Mouse (Mus musculus) retina, postnatal 1 day (tissue): ENCODE results near the gene Chd6.
A peak's percentile ranks its signal among the peaks of the same experiment; 100 is the strongest.

Source experiments
- DNase-seq: peaks from one replicate; pipeline ENCODE4 v3.0.0-alpha.2; 2012

Gene Chd6

DNA sequence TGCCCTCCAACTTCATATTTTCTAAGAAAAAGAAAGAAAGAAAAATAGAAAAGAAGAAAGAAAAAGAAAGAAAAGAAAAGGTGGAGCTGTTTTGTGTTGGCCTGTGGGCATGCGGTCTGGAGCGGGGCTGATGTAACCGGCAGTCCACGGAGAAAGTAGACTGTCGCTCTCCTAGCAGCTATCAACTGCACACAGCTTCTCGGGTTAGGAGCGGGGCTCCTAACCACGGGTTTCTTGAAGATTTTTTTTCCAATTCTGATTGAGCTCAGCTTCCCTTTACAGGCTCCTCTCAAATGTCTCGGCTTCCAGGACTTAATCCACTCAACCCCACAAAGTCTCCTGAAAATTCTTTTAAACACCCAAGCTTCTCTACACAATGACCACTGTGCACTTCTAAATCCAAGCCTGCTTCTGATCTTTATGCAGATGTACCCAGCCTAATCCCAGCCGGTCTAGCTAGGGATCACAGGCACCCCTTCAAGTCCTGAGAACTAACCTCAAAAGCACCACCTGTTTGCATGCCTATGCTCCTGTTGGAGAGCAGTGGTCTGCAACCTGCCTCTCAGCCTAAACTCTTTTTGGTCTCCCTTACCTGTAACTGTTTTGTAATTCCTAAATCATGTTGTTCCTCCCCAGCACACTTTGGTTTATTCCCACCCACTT lies 42.6 kb downstream of the Chd6 start:
- no peak for DNase-seq

DNA sequence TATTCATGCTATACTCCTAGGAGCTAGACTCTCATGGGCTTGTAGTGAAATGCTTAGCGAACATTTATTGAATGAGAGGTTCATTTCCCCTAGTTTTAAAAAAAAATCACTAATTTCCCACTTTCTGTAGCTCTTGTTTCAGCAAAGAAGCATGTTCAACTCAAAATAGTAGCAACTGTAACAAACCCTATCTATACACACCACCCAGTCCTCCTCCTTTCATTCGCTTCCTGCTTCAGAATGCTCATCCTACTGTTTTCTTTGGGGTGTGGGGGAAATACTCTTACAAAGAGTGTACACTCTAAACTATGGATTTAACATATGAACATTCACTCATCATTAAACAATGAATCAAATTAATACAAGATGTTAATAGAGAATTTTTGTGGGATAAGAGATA lies 43.3 kb downstream of the Chd6 start:
- DNase-seq: no peak

DNA sequence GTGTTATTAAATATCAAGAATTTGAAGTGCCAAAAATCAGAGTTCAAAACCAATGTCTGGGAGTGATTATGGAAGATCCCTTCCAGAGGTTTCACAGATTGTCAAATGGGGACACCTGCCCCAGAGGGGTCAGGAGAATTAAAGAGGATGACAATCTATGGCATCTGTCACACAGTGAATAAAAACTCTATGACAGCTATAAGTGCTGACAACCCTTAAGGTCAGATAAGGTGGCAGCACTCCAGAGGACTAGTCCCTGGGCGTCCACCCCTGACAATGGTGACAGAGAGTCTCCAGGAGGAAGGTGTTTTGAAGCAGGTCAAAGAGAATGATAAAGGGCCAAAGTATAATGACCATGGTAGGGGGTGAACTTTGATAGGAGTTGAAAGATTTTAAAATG lies 44.0 kb downstream of the Chd6 start:
- no peak for DNase-seq

DNA sequence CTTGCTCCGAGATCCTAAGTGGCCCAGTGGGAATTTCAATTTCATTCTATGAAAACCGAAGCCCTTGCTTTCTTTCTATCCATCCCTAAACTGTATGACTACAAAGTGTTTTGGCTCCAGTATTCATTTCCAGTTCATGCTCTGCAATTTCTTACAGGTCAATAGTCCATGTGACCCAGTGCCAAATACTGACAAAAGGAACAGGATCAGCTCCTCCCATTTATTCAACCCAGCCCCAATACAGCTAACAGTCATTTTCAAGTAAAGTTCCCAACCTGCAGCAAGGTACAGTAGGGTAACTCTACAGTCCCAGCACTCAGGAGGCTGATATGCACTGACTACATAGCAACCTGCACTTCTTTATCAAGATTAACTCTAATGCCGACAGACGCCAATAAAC lies 50.0 kb downstream of the Chd6 start:
- DNase-seq: no peak

DNA sequence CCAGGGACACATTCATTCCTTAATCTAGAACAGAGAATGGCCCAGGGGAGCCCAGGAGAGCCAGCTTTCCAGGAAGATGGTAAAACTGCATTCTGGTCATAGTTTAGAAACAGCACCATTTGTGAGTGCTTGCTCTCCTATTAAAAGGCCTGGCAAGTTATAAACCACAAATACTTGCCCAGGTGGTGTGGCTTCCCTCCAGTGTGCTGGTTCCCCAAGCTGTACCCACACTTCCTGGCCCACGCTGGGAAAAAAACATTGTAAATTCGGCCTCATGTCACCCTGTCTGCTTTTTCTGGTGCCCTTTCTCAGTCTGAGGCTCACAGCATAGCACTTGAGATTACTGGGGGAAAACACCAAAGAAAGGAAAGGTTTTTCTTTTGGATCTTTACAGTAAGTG lies 55.1 kb downstream of the Chd6 start:
- no peak for DNase-seq

DNA sequence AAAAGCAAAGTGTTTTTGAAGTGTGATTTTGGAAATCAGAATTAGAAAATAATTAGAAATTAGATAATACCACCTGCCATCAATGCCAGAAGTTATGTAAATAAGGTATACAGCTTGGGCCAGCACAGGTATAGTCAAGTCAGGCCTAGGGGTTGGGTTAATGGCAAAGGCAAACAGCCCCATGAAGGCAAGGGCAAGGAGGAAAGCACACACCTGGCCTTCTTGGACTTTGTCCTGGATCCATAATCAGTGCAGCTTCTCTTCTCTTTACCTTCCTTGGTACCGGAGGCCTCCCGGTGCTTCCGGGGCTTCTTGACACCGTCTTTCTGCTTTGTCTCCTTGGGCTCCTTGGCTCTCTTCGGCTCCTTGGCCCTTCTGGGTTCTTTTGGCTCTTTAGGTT lies 56.7 kb downstream of the Chd6 start:
- DNase-seq: no peak

DNA sequence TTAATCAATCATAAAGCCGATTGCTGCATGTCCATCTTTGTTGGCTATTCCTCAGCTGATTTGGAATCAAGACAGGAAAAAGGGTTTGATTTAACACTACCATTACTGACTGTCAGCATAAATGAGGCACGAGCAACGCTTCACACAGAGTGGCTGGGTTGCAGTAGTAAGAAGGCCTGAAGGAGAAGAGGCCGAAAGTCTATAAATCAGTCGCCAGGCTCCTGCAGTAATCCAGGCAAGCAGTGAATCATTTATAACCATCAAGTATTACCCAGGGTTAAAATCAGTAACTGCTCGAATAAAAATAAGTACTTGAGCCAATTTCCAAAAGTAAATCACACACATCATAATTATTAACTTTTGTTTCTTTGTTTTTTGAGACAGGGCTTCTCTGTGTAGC lies 59.4 kb downstream of the Chd6 start:
- DNase-seq: no peak

DNA sequence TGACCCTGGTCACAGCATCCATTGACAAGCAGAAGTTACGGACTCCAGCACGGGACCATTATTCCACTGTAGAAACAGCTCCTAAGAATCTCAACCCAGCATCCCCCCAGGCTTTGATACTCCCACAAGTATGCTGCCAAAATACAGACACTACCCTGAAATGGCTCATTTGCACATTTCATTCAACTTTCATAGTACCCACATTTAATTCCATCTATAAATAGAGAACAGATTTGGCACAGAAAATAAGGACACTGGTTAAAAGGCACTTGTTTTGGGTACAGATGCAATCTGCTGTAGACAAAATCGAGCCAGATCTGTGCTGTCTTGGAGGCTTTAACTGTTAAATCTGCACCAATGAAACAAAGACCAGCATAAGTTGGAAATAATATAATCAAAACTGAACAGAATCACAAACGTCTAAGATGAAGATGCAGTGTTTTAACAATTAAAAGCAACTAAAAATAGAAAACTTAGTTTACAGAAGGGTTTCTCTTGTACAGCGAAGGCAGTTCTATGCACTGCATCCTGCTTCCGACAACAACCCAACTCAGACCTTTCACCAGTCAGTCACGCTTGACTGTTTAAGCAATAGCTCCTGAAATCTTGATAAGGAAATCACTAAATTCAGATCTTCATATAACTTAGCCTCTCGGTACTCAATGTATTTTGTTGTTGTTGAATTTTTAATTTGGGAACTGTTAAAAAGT lies 64.2 kb downstream of the Chd6 start:
- no peak for DNase-seq

DNA sequence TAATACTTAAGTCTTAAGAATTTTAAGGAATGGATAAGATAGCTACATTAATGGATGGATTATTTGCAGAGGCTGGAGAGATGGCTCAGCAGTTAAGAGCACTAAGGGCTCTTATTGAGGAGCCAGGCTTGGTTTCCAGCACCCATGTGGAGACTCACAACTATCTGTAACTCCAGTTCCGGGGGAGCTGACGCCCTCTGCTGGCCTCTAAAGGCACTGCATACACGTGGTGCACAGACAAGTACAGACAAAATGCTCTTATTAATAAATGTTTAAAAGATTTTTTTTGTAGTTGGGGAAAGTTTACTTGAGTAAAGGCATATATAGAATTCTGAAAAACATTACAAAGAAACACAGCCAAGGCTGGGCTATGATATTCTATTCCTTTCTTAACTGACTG lies 66.0 kb downstream of the Chd6 start:
- DNase-seq: no peak

DNA sequence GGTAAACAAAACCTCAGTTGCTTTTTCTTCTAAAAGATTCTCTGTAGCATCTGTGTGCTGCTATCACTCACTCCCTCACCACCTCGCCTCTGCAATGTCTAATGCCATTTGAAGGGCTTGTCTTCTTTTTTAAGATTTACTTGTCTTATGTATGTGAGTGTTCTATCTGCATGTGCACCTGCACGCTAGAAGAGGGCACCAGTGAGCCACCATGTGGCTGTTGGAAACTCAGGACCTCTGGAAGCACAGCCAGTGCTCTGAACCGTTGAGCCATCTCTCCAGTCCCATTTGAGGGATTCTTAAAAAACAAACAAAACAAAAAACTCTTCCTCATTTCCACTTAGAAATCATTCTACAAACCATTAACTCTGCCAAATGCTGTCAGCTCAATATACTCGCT lies 68.1 kb downstream of the Chd6 start:
- DNase-seq: no peak

DNA sequence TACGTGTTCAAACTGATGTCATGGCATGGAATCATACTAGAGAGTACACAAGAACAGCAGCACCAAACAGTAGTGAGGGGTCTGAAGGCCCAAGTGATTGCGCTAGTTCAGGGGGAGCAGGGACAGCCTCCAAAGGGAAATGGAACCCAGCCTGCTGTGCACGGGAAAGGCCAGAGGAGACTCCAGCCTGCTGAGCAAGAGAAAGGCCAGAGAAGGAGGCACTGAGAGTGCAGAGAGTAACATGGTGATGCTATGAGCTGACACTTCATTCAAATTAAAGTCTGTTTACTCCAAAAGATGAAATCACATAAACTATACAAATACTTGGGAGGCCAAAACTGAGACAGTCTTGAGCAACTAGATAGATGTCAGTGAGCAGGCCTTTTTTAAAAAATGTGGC lies 71.1 kb downstream of the Chd6 start:
- no peak for DNase-seq

DNA sequence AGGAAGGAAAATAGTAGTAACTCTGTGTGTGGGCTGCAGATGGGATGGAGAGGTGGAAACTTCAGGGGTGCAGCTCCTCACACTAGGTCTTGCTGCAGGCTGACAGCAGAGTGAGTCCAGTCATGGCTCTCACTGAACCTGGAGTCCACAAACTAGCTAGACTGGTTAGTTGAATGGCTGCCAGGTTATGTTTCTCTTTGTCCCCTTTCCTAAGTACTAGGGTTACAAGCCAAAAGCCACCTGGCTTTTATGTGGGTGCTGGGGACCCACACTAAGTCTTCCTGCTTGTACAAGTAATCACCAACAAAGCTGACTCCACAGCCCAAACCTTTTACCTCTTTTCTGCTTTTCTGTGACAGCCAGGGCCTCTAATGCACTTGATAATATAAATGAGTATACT lies 75.7 kb downstream of the Chd6 start:
- no peak for DNase-seq

DNA sequence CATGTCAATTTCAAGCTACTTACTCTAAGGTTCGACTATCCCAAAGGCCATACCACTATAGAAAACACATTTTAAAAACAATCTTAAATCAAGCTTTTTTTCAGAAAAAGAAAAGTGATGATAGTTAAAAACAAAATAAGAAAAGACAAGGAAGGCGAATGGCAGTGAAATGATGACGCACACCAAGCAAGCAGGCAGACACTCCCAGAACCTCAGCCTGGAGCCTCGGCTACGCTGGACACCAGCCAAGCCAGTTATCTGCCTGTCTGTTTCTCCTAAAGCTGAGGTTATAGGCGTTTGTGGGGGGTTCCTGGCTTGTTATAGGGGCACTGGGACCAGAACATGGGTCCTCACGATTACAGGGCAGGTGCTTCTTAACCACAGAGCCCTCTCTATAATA lies 76.5 kb downstream of the Chd6 start:
- no peak for DNase-seq

DNA sequence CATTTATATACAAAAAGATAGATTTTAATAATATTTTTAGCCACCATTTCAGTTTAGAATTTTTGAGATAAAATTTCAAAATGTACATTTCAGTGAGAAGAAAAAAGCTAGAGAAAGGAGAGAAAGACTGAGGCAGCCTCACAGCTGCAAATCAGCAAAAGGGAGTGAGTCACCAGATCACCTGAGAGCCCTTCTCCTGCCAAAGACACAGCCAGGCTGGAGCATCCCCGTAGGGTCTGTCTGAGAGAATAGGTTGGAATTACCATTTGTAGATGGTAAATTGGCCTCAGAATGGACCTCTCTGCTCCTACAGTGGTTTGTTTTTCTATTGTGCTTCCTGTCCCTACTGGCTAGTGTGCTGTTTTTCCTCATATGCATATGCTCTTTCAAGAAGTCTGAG lies 84.3 kb downstream of the Chd6 start:
- DNase-seq: no peak

DNA sequence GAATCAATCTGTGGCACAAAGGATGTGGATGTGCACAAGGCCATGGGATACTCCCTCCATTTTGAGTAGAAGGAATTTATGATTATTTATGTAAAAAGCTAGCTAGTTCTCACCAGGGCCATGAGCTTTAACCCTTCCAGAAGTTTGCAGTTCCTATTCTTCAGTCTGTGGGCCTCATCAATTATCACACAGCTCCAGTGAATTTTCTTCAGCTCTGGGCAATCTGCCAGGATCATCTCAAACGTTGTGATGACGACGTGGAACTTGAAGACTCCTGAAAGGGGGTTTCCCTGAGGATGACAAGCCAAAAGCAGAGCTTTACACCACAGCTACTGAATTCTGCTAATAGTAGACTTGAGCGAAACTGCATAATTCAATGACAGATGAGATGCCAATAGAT lies 91.0 kb downstream of the Chd6 start:
- DNase-seq: peak; percentile 25

DNA sequence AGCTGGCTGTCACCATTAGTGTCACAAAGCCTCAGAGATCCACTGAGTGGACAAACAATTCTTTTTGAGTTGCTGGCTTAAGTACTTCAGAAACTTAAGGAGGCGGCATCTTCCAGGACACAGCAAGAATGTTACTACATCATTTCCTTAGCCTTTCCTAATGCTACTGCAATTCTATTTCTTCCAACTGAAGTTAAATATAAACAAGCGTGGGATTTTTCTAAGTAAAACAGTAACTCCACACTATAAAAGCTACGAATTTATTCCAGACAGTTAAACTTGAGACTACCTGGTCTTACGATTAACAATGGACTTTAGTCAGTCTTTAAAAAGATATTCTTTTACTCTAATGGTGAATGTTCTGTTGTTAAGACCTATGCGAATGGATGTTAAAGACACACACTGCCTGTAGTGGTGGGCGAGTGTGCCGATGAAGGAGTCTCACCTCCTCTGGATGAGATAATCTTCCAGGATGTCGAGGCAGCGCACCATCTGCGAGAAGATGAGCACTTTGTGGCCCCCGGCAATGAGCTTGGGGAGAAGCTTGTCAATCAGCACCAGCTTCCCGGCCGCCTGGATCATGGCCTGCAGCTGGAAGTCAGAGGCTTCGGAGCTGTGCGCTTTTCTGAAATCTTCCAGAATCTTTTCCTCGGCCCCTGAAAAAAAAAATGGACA lies 96.2 kb downstream of the Chd6 start:
- DNase-seq: no peak

DNA sequence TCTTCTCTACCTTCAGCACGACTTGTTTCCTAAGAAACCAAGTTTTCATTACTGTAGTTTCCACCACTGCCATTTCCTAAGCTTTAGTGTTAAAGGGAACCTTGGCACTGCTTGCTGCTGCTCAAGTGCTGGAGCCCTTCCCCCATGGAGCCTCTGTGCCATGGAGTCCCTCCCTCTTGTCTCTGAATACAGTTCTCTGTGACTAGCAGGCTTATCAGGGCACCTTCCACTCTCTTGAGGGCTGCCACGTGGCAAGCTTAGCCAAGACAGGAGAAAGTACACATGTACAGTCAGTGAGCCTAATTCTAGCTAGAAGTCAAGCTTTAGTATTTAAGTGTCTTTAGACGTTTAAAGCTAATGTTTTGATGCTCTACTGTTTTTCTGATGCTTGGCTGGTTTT lies 104.5 kb downstream of the Chd6 start:
- no peak for DNase-seq

DNA sequence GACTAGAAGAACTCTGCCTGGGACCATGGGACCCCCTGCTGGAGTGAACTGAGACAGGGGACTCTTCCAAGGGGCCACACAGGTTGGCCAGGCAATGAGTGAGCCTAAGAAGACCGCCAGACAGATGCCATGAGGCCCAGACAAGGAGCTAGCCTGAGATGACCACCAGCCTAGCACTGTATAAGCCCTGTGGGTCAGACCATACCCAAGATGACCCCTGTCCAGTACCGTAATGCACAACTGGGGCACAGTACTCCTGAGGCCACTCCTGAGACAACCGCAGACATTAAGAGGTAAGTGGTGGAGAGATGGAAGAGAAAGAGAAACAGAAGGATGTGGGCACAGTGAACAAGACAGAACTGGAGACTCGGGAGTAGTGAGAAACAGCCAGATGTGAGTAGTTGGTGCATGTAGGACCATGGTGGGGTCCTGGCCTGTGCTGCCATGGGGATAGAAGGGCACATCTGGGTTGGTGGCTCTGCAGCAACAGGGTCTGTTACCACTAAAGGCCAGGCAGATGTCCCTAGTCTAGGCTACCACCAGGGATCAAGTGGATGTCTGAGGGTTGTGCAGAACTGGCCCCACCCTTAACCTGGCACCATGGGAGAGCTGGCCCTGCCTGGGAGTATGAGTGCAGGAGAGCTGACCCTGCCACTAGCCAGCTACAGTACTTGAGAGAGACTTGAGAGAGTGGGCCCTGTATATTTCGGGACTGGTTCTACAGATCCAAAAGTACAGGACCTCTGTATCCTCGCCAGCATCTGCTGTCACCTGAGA lies 111.7 kb downstream of the Chd6 start:
- DNase-seq: no peak

DNA sequence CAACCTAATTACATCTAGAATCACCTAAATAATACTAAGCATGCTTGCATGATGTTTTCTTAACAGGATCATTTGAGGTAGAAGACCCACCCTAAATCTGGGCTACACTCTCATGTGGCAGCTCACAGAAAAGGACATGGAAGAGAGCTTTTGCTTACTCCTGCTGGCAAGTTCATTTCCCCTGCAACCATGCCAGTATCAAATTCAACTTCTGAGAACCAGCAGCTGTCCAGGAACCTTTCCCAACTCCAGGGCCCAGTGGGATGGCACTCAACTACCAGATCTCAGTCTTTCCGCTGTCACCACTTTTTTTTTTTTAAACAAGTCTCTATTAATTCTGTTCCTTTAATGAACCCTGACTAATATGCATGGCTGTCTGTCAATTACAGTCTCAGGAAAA lies 114.7 kb downstream of the Chd6 start:
- DNase-seq: no peak

DNA sequence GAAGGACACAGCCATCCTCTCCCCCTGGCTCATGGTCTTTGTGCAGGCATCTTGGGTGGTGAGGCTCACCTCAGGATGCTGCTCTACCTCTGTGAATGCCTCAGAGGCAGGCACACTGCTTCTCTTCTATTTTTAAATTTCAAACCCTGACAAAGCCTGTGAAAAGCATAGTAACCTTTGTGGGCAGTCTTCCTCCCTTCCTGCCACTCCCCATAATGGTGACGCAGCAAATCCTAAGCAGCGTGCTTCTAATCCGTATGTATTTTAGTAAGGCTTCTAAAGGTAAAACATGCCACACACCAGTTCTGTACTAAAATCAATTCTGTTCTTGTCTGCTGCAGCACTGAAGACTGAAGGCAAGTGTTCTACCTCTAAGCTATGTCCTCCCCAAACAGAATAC lies 116.4 kb downstream of the Chd6 start:
- no peak for DNase-seq

DNA sequence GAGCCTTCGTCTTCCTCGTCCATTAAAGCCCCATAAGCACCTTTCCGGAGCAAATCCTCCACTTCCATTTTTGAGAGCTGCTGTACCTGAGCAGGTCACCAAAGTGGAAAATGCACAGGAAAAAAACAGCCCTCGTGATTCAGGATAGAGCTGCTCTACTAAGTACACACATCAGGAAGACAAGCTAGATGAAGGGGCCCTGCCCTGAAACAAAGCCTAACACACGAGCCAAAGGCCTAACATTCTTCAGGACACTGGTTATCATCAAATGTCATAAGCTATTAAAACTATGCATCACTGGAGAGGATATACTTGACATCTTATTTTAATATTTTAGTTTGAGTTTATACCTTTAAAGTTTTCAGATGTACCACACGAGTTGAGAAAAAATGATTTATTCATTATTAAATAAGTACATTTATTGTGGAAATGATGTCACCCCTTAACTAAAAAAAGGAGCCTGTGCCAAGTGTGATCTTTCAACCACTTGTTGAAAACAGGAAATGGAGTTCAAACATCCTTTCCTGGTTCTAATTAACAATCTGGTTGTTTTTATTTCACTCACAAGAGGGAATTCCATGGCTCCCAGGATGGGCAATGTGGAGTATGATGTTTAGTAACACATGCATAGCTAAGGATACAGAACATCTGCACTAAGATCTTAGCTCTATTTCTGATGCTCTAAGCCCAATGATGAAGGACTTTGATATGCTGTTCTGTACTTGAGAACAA lies 118.4 kb downstream of the Chd6 start:
- no peak for DNase-seq

DNA sequence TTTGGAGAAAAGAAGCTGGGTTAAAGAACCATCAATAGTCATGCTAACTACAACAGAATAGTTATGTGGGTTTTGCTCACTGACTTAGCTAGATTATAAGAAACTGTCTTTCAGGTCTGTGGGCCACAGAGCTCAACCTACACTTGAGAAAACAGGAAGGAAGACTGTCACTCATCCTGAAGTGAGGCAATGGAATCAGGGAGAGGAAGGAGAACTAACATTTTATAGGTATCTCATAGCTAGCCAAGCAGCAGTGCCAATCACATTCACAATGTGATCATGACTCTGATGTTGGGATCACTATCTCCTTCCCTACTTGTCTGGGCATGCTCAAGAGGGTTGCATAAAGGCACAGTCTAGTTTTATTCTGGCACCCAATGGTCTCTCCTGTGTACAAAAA lies 121.4 kb downstream of the Chd6 start:
- DNase-seq: no peak

DNA sequence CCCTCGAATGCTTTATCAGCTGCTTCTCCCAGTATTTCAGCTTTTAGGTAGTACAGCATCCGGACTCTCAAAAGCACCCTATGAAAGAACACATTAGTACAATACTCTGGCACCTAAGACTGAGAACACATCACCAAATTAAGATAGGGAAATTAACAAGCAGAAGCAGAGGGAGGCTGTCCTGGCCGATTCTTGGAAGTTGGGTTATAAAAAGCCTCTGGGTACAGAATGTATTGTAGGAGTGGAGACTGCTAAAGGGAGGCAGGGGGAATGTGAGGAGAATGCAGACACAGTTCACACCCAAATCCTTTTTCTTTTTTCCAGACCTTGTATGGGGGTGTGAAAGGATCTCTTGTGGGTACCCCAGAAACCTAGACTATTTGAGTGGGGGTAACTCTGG lies 126.2 kb downstream of the Chd6 start:
- no peak for DNase-seq
